Mouse (Mus musculus) liver, embryonic 13.5 days (tissue): ENCODE results near the gene Wnt9b. TPM values are rescaled to one million over a fixed set of nuclear protein-coding genes. Genes with fewer than 3 reads are reported as not detected.
"Not testable (repeated sequence)": the region's sequence is repeated elsewhere in the genome, so short reads cannot be mapped to it uniquely, and the experiment has no call there.

ENCODE experiments used
- ATAC-seq: fragments of 200-750 bp; cut with Nextera tagmentation; 2 replicates; pipeline ENCODE4 v1.8.0; 2017; ENCODE audit warnings: low read depth, mild to moderate bottlenecking, moderate number of reproducible peaks, moderate library complexity
- DNase-seq: peaks from one replicate; pipeline ENCODE4 v3.0.0; 2022
- H3K27ac ChIP-seq: fragments of 300-500 bp; sonication (generic); 2 replicates; pipeline ENCODE4 v1.5.1; 2015; ENCODE audit warnings: moderate library complexity, mild to moderate bottlenecking, inconsistent platforms
- H3K27me3 ChIP-seq: fragments of 300-500 bp; sonication (generic); 2 replicates; pipeline ENCODE4 v1.6.1; 2015; ENCODE audit warnings: mild to moderate bottlenecking, inconsistent platforms
- H3K36me3 ChIP-seq: fragments of 300-500 bp; sonication (generic); 2 replicates; pipeline ENCODE4 v1.6.1; 2015; ENCODE audit warnings: mild to moderate bottlenecking, inconsistent platforms
- H3K4me1 ChIP-seq: fragments of 300-500 bp; sonication (generic); replicated peaks from 2 replicates; pipeline ENCODE4 v1.6.1; 2015; ENCODE audit warnings: inconsistent platforms
- H3K4me2 ChIP-seq: fragments of 300-500 bp; sonication (generic); 2 replicates; pipeline ENCODE4 v1.6.1; 2015; ENCODE audit warnings: inconsistent platforms, mild to moderate bottlenecking, moderate library complexity
- H3K4me3 ChIP-seq: fragments of 300-500 bp; sonication (generic); replicated peaks from 2 replicates; pipeline ENCODE4 v1.5.1; 2015; ENCODE audit warnings: mild to moderate bottlenecking, inconsistent platforms
- H3K9ac ChIP-seq: fragments of 300-500 bp; sonication (generic); 2 replicates; pipeline ENCODE4 v1.6.1; 2015; ENCODE audit warnings: mild to moderate bottlenecking, inconsistent platforms
- H3K9me3 ChIP-seq: fragments of 300-500 bp; sonication (generic); replicated peaks from 2 replicates; pipeline ENCODE4 v1.6.1; 2016; ENCODE audit warnings: inconsistent platforms
- WGBS: fragments of 180-500 bp; shearing (Covaris S2); methylation state at CpG from one replicate; pipeline ENCODE4 v1.1.7; 2015; ENCODE audit not compliant: insufficient replicate concordance; 5-methylcytosine and 5-hydroxymethylcytosine counted together
- polyA plus RNA-seq: library from polyadenylated mRNA; unstranded; fragments of >200 nt; fragmentation: Nextera tagmentation; extraction: Ambion mirVana; gene quantifications from 2 replicates; pipeline ENCODE4 v1.2.1, GENCODE M21; 2015

Wnt9b gene
- polyA plus RNA-seq, 1 experiment from 2014 or later: 0.02 TPM

GRCm38 (mm10) chr11:103760891-103761290 lies 11.3 kb upstream of the Wnt9b start:
- H3K4me1 ChIP-seq, H3K36me3 ChIP-seq, H3K9ac ChIP-seq, ATAC-seq, H3K4me3 ChIP-seq, H3K9me3 ChIP-seq, DNase-seq, H3K27me3 ChIP-seq, H3K4me2 ChIP-seq, H3K27ac ChIP-seq: not testable (repeated sequence)
- WGBS: 71% methylated on average over 5 of the region's 5 CpGs

GRCm38 (mm10) chr11:103760101-103760500 lies 10.5 kb upstream of the Wnt9b start:
- Histone ChIP-seq H3K27ac (no peak overlapping the region), H3K4me2 (no peak overlapping the region), H3K4me3 (no peak overlapping the region), H3K36me3 (no peaks in the 10 kb centered on the region), H3K9ac (no peak overlapping the region), H3K4me1 (no peaks in the 10 kb centered on the region), H3K9me3 (no peaks in the 10 kb centered on the region), H3K27me3 (peaks cover 8% of the 10 kb centered on the region; the same call in 1 of the 2 replicates)
- ATAC-seq (no peak), DNase-seq (no peak)
- WGBS: 49% methylated on average over 7 of the region's 7 CpGs

- Histone ChIP-seq H3K9ac (no peak overlapping the region), H3K4me2 (no peak overlapping the region), H3K9me3 (no peaks in the 10 kb centered on the region), H3K36me3 (no peaks in the 10 kb centered on the region), H3K27me3 (peaks cover 5% of the 10 kb centered on the region), H3K27ac (no peak overlapping the region), H3K4me3 (no peak overlapping the region), H3K4me1 (no peaks in the 10 kb centered on the region)
- no peak for ATAC-seq
- DNase-seq: peak; percentile 46
- 8% methylated on average over 6 of the region's 6 CpGs for WGBS
Measured at GRCm38 (mm10) chr11:103758706-103759105, 9.1 kb upstream of the Wnt9b start.

- Histone ChIP-seq H3K27me3 (peaks cover 11% of the 10 kb centered on the region), H3K4me3 (no peak overlapping the region), H3K4me2 (no peak overlapping the region), H3K27ac (no peak overlapping the region), H3K9me3 (no peaks in the 10 kb centered on the region), H3K4me1 (no peaks in the 10 kb centered on the region), H3K36me3 (no peaks in the 10 kb centered on the region), H3K9ac (no peak overlapping the region)
- ATAC-seq: no peak
- 41% methylated on average over 11 of the region's 11 CpGs for WGBS
- no peak for DNase-seq
Measured at GRCm38 (mm10) chr11:103758054-103758453, 8.4 kb upstream of the Wnt9b start.

GRCm38 (mm10) chr11:103750612-103751011 lies 991 bp upstream of the Wnt9b start:
- ATAC-seq (no peak), DNase-seq (no peak)
- Histone ChIP-seq H3K4me3 (no peak overlapping the region), H3K4me1 (no peaks in the 10 kb centered on the region), H3K27ac (no peak overlapping the region), H3K36me3 (no peaks in the 10 kb centered on the region), H3K9ac (no peak overlapping the region), H3K4me2 (no peak overlapping the region), H3K9me3 (no peaks in the 10 kb centered on the region), H3K27me3 (peaks cover 80% of the 10 kb centered on the region)
- WGBS: 26% methylated on average over 3 of the region's 3 CpGs

GRCm38 (mm10) chr11:103735046-103735781 lies 14.4 kb downstream of the Wnt9b start:
- H3K4me1 ChIP-seq: peaks cover 8% of the 10 kb centered on the region; the same call in 1 of the 2 replicates
- H3K27ac ChIP-seq: no peak overlapping the region; the same call in 1 of the 2 replicates
- no peak overlapping the region for H3K9ac ChIP-seq
- H3K9me3 ChIP-seq: no peaks in the 10 kb centered on the region
- 0 out of 2 replicates have a peak, but pooled peaks cover 7% of the 10 kb centered on the region for H3K27me3 ChIP-seq
- peak overlapping the region; percentile 23; the same call in 1 of the 2 replicates for H3K4me2 ChIP-seq
- no peaks in the 10 kb centered on the region for H3K36me3 ChIP-seq
- DNase-seq (no peak), ATAC-seq (peak; percentile 63)
- 61% methylated on average over 19 of the region's 19 CpGs for WGBS
- no peak overlapping the region for H3K4me3 ChIP-seq

GRCm38 (mm10) chr11:103734411-103735045 lies 15.1 kb downstream of the Wnt9b start:
- 0 out of 2 replicates have a peak, but pooled peaks cover 7% of the 10 kb centered on the region for H3K27me3 ChIP-seq
- no peak overlapping the region; the same call in 1 of the 2 replicates for H3K27ac ChIP-seq
- peaks cover 8% of the 10 kb centered on the region; the same call in 1 of the 2 replicates for H3K4me1 ChIP-seq
- 52% methylated on average over 5 of the region's 5 CpGs for WGBS
- no peaks in the 10 kb centered on the region for H3K9me3 ChIP-seq
- H3K36me3 ChIP-seq: no peaks in the 10 kb centered on the region
- DNase-seq: no peak
- no peak for ATAC-seq
- no peak overlapping the region for H3K9ac ChIP-seq
- H3K4me3 ChIP-seq: no peak overlapping the region
- no peak overlapping the region for H3K4me2 ChIP-seq

GRCm38 (mm10) chr11:103733961-103734360 lies 15.7 kb downstream of the Wnt9b start:
- H3K9me3 ChIP-seq: no peaks in the 10 kb centered on the region
- no peaks in the 10 kb centered on the region for H3K36me3 ChIP-seq
- DNase-seq (no peak), ATAC-seq (no peak)
- 0 out of 2 replicates have a peak, but pooled peaks cover 7% of the 10 kb centered on the region for H3K27me3 ChIP-seq
- no peak overlapping the region for H3K4me3 ChIP-seq
- H3K4me2 ChIP-seq: no peak overlapping the region
- H3K9ac ChIP-seq: no peak overlapping the region
- no peak overlapping the region for H3K27ac ChIP-seq
- WGBS: 65% methylated on average over 2 of the region's 2 CpGs
- peaks cover 8% of the 10 kb centered on the region; the same call in 1 of the 2 replicates for H3K4me1 ChIP-seq

GRCm38 (mm10) chr11:103733069-103733468 lies 16.6 kb downstream of the Wnt9b start:
- Histone ChIP-seq H3K4me2 (no peak overlapping the region), H3K27ac (no peak overlapping the region), H3K9me3 (no peaks in the 10 kb centered on the region), H3K9ac (no peak overlapping the region), H3K4me1 (peaks cover 8% of the 10 kb centered on the region; the same call in 1 of the 2 replicates), H3K36me3 (no peaks in the 10 kb centered on the region), H3K27me3 (0 out of 2 replicates have a peak, but pooled peaks cover 7% of the 10 kb centered on the region), H3K4me3 (no peak overlapping the region)
- DNase-seq (no peak), ATAC-seq (no peak)
- WGBS: 54% methylated on average over 4 of the region's 4 CpGs

GRCm38 (mm10) chr11:103732306-103732705 lies 17.3 kb downstream of the Wnt9b start:
- no peak overlapping the region for H3K4me3 ChIP-seq
- no peak overlapping the region for H3K4me2 ChIP-seq
- DNase-seq (no peak), ATAC-seq (no peak)
- H3K9ac ChIP-seq: no peak overlapping the region
- peaks cover 8% of the 10 kb centered on the region; the same call in 1 of the 2 replicates for H3K4me1 ChIP-seq
- WGBS: 74% methylated on average over 7 of the region's 7 CpGs
- H3K27me3 ChIP-seq: 0 out of 2 replicates have a peak, but pooled peaks cover 7% of the 10 kb centered on the region
- no peak overlapping the region for H3K27ac ChIP-seq
- no peaks in the 10 kb centered on the region for H3K9me3 ChIP-seq
- no peaks in the 10 kb centered on the region for H3K36me3 ChIP-seq

GRCm38 (mm10) chr11:103731594-103731993 lies 18.0 kb downstream of the Wnt9b start:
- 60% methylated on average over 9 of the region's 9 CpGs for WGBS
- no peak overlapping the region for H3K9ac ChIP-seq
- H3K4me3 ChIP-seq: no peak overlapping the region

More at GRCm38 (mm10) chr11:103731594-103731993, 18.0 kb downstream of the Wnt9b start:
- Histone ChIP-seq H3K9me3 (no peaks in the 10 kb centered on the region), H3K27me3 (0 out of 2 replicates have a peak, but pooled peaks cover 7% of the 10 kb centered on the region), H3K27ac (no peak overlapping the region), H3K4me2 (no peak overlapping the region), H3K36me3 (no peaks in the 10 kb centered on the region), H3K4me1 (peaks cover 8% of the 10 kb centered on the region; the same call in 1 of the 2 replicates)
- ATAC-seq (no peak), DNase-seq (no peak)
